Mouse (Mus musculus): ENCODE measurements around the gene Gm45837. TPM values are rescaled to one million over a fixed set of nuclear protein-coding genes. Genes with fewer than 3 reads are reported as not detected.

The Gm45837 gene
- total and polyA plus RNA-seq, 3 experiments = 1.2 TPM; not detected in 2

DNA sequence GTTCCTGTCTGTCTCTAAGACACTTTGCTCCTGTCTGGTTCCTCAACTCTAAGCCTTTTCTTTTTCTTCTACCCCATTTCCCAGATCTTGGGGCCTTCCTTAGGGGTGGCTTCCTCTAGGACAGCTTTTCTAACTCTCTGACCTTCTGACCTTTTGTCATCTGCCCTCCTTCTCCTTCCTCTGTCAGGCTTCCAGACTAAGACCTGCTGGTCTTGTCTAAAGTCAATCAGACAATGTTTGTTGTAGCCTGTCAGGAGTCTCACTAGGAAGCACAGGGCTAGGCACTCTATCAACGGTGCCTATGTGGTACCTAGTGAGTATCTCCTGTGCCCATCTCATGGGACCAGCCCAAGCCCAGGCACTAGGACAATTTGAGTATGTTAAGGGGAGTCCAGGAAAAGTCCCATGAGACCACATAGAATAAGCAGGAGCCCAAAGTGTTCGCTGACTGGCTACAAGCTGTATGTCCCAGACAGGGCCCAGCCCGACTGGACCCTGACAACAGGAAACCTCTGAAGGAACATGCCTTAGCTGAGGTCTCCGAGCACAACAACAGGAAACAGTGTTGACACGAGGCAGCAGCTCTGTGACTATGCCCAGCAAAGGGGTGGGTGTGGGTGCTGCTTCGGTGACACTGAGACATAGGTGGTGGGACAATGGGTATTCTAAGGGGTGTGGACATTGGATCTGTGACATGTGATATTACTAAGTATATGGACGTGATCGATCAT lies 55.3 kb downstream of the Gm45837 start:
- H3K27me3 ChIP-seq (ENCODE audit: control insufficient read depth in 1 of 2, insufficient read depth in 2 of 2, low read length in 2 of 2) = peaks cover 0 to 3% of the 10 kb centered on the region in 2 experiments; a peak in 2 of 4 replicates
- no peaks in the 10 kb centered on the region for H3K4me1 ChIP-seq (ENCODE audit: control insufficient read depth in 1 of 2, insufficient read depth in 2 of 2, low read length in 2 of 2)
- no peak overlapping the region for H3K9ac ChIP-seq (ENCODE audit: control insufficient read depth, low read depth, low read length, poor library complexity, severe bottlenecking)
- H3K79me2 ChIP-seq (ENCODE audit: control insufficient read depth, insufficient read depth, low read length, poor library complexity) = no peaks in the 10 kb centered on the region
- no peak for TF ChIP-seq ETS1 (IDR thresholded peaks at IDR 0.05; ENCODE audit: low read depth, low read length)
- no peak for TF ChIP-seq EP300 (IDR thresholded peaks at IDR 0.05; ENCODE audit: low read depth in 1 of 2, low read length in 2 of 2)
- no peak for TF ChIP-seq ELF1 (IDR thresholded peaks at IDR 0.05; ENCODE audit: low read depth, low read length)
- TF ChIP-seq POLR2A (IDR thresholded peaks at IDR 0.05; ENCODE audit: control insufficient read depth in 1 of 2, insufficient read depth in 1 of 2, low read depth in 1 of 2, low read length in 2 of 2, poor library complexity in 1 of 2) = no peak
- TF ChIP-seq GABPA (IDR thresholded peaks at IDR 0.05; ENCODE audit: low read depth, low read length) = no peak
- no peak overlapping the region for H3K27ac ChIP-seq (ENCODE audit: control insufficient read depth, low read depth, low read length)
- DNase-seq (ENCODE audit: low read depth, low spot score) = no peak
- H3K9me3 ChIP-seq (replicated peaks; ENCODE audit: insufficient read depth, low read length) = no peaks in the 10 kb centered on the region
- no peak overlapping the region for H3K4me3 ChIP-seq (ENCODE audit: control insufficient read depth in 1 of 2, insufficient read depth in 1 of 2, low read depth in 2 of 2, low read length in 2 of 2)
- H3K36me3 ChIP-seq (ENCODE audit: control insufficient read depth in 1 of 2, insufficient read depth in 2 of 2, low read length in 2 of 2) = no peaks in the 10 kb centered on the region

DNA sequence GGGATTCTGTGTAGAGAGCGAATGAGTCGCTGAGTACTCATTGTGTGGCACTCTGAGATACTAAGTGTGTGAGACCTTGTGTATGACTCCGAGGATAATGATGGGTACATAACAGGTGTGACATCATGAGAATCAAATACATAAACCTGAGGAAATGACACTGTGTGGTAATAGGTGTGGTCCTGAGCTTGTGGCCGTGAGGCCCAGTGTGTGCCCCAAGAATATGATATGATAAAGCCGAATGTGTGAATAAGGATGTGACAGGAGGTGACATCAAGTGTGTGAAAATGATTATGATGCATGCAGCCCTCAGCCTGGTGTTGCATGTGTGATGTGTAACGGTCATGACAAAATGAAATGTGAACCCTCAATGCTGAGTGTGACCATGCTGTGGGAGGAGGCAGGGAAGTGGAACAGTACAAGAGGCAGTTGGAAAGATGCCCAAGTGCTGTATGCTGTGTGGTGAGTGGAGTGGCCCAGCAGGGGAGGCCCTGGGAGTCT lies 55.9 kb downstream of the Gm45837 start:
- Histone ChIP-seq H3K9ac (ENCODE audit: control insufficient read depth, low read depth, low read length, poor library complexity, severe bottlenecking) (no peak overlapping the region), H3K36me3 (ENCODE audit: control insufficient read depth in 1 of 2, insufficient read depth in 2 of 2, low read length in 2 of 2) (no peaks in the 10 kb centered on the region), H3K27ac (ENCODE audit: control insufficient read depth, low read depth, low read length) (no peak overlapping the region), H3K79me2 (ENCODE audit: control insufficient read depth, insufficient read depth, low read length, poor library complexity) (no peaks in the 10 kb centered on the region), H3K4me3 (ENCODE audit: control insufficient read depth in 1 of 2, insufficient read depth in 1 of 2, low read depth in 2 of 2, low read length in 2 of 2) (no peak overlapping the region), H3K27me3 (ENCODE audit: control insufficient read depth in 1 of 2, insufficient read depth in 2 of 2, low read length in 2 of 2) (peaks cover 0 to 3% of the 10 kb centered on the region in 2 experiments; a peak in 2 of 4 replicates), H3K9me3 (replicated peaks; ENCODE audit: insufficient read depth, low read length) (no peaks in the 10 kb centered on the region), H3K4me1 (ENCODE audit: control insufficient read depth in 1 of 2, insufficient read depth in 2 of 2, low read length in 2 of 2) (no peaks in the 10 kb centered on the region)
- TF ChIP-seq ZMIZ1 (IDR thresholded peaks at IDR 0.05; ENCODE audit: low read depth, low read length) (no peak), CTCF (IDR thresholded peaks at IDR 0.05 in 2 of 3, conservative IDR thresholded peaks at IDR 0.05 in 1 of 3; ENCODE audit: control insufficient read depth in 1 of 3, insufficient read depth in 1 of 3, low read depth in 2 of 3, low read length in 3 of 3, poor library complexity in 1 of 3, severe bottlenecking in 1 of 3) (no peak), USF1 (IDR thresholded peaks at IDR 0.05; ENCODE audit: low read depth, low read length) (no peak), CHD1 (IDR thresholded peaks at IDR 0.05; ENCODE audit: low read depth, low read length) (no peak), TCF12 (IDR thresholded peaks at IDR 0.05; ENCODE audit: low read depth, low read length) (no peak), POLR2AphosphoS5 (IDR thresholded peaks at IDR 0.05; ENCODE audit: borderline replicate concordance, low read depth, low read length) (no peak), TBP (IDR thresholded peaks at IDR 0.05; ENCODE audit: low read depth, low read length) (no peak)
- DNase-seq (ENCODE audit: low read depth, low spot score) = no peak

DNA sequence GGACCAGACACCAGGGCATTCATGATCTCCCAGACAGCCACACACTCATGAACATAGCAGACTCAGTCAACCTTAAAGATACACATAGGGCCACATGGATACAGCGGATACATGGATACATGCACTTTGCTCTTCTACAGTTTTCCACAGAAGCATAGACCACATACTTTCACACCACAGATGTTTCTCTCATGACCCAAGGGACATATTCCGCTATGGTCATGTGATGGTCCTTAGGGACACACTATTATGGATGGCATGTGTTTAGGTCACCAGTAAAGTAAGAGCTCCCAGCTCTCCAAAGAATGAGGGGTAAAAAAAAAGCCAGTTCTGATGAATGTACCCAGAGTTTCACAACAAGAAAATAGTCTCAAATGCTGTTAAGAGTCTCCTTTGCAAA lies 60.7 kb downstream of the Gm45837 start:
- no peaks in the 10 kb centered on the region for H3K36me3 ChIP-seq (ENCODE audit: control insufficient read depth in 1 of 2, insufficient read depth in 2 of 2, low read length in 2 of 2)
- H3K27me3 ChIP-seq (ENCODE audit: control insufficient read depth in 1 of 2, insufficient read depth in 2 of 2, low read length in 2 of 2) = peaks cover 0 to 2% of the 10 kb centered on the region in 2 experiments; a peak in 2 of 4 replicates
- TF ChIP-seq MYB (IDR thresholded peaks at IDR 0.05; ENCODE audit: low read depth, low read length) (no peak), MAX (IDR thresholded peaks at IDR 0.05; ENCODE audit: low read length) (no peak), KAT2A (conservative IDR thresholded peaks at IDR 0.05; ENCODE audit: low read depth, low read length) (no peak), MEF2A (IDR thresholded peaks at IDR 0.05; ENCODE audit: extremely low read depth, insufficient replicate concordance, low read depth, low read length, poor library complexity, severe bottlenecking) (no peak), BHLHE40 (IDR thresholded peaks at IDR 0.05; ENCODE audit: borderline replicate concordance, low read depth, low read length) (no peak), NELFE (IDR thresholded peaks at IDR 0.05; ENCODE audit: low read depth, low read length) (no peak), CHD1 (IDR thresholded peaks at IDR 0.05; ENCODE audit: low read depth, low read length) (no peak), ZNF384 (IDR thresholded peaks at IDR 0.05; ENCODE audit: low read depth, low read length) (no peak), MXI1 (IDR thresholded peaks at IDR 0.05; ENCODE audit: low read depth, low read length) (no peak), ZC3H11A (IDR thresholded peaks at IDR 0.05; ENCODE audit: low read depth, low read length) (no peak), EP300 (IDR thresholded peaks at IDR 0.05; ENCODE audit: low read depth in 1 of 2, low read length in 2 of 2) (no peak)
- no peak overlapping the region for H3K27ac ChIP-seq (ENCODE audit: control insufficient read depth, low read depth, low read length)
- no peaks in the 10 kb centered on the region for H3K4me1 ChIP-seq (ENCODE audit: control insufficient read depth in 1 of 2, insufficient read depth in 2 of 2, low read length in 2 of 2)
- no peaks in the 10 kb centered on the region for H3K9me3 ChIP-seq (replicated peaks; ENCODE audit: insufficient read depth, low read length)
- DNase-seq (ENCODE audit: low read depth, low spot score) = no peak
- no peak overlapping the region for H3K9ac ChIP-seq (ENCODE audit: control insufficient read depth, low read depth, low read length, poor library complexity, severe bottlenecking)
- H3K79me2 ChIP-seq (ENCODE audit: control insufficient read depth, insufficient read depth, low read length, poor library complexity) = no peaks in the 10 kb centered on the region
- no peak overlapping the region for H3K4me3 ChIP-seq (ENCODE audit: control insufficient read depth in 1 of 2, insufficient read depth in 1 of 2, low read depth in 2 of 2, low read length in 2 of 2)

Measured in MEL (cell line).